Mouse (Mus musculus) bone marrow, adult 2 months (tissue): Measurements from ENCODE around the gene Col20a1. TPM values are rescaled to one million over a fixed set of nuclear protein-coding genes. Genes with fewer than 3 reads are reported as not detected.

ENCODE experiments used
- H3K27ac ChIP-seq: fragments of 200-500 bp; 2 replicates; pipeline ENCODE4 v1.5.1; 2012; ENCODE audit warnings: low read depth, mild to moderate bottlenecking, control low read depth, inconsistent platforms, low read length; ENCODE audit not compliant: control insufficient read depth, poor library complexity, insufficient read depth
- H3K4me1 ChIP-seq: fragments of 200-500 bp; 2 replicates; pipeline ENCODE4 v1.6.1; 2011; ENCODE audit warnings: low read length; ENCODE audit not compliant: control insufficient read depth, insufficient read depth
- H3K4me3 ChIP-seq: fragments of 200-500 bp; replicated peaks from 2 replicates; pipeline ENCODE3; 2011; ENCODE audit warnings: mild to moderate bottlenecking, low read depth, low read length, control low read depth; ENCODE audit not compliant: control insufficient read depth
- CTCF ChIP-seq: fragments of 200-500 bp; IDR thresholded peaks from 2 replicates; pipeline ENCODE4 v1.5.1; 2011; ENCODE audit warnings: low read length, control low read depth; ENCODE audit not compliant: control insufficient read depth, insufficient read depth
- POLR2A ChIP-seq: fragments of 200-500 bp; IDR thresholded peaks from 2 replicates; pipeline ENCODE4 v1.6.1; 2011; ENCODE audit warnings: low read depth, mild to moderate bottlenecking, control low read depth, low read length, borderline replicate concordance; ENCODE audit not compliant: control insufficient read depth
- WGBS: fragments of 180-500 bp; shearing (Covaris S2); methylation state at CpG from one replicate; pipeline ENCODE4 v1.1.7; 2018; 5-methylcytosine and 5-hydroxymethylcytosine counted together
- polyA plus RNA-seq: library from polyadenylated mRNA; stranded (reverse); fragments of >200 nt; gene quantifications from 2 replicates; pipeline ENCODE4 v1.2.4, GENCODE M21; 2011; ENCODE audit warnings: low replicate concordance; ENCODE audit not compliant: missing spikeins, insufficient read depth, insufficient read length

Gene Col20a1
- polyA plus RNA-seq, 1 experiment = 2.6 TPM

- H3K27ac ChIP-seq = no peak overlapping the region
- no peak overlapping the region for H3K4me3 ChIP-seq
- H3K4me1 ChIP-seq = no peaks in the 10 kb centered on the region
- TF ChIP-seq CTCF (no peak), POLR2A (no peak)
- WGBS = 23% methylated on average over 7 of the region's 7 CpGs
Observed at GRCm38 (mm10) chr2:181041941-181042340, 55.6 kb downstream of the Col20a1 start.

GRCm38 (mm10) chr2:181042376-181042775 is 56.0 kb downstream of the Col20a1 start:
- TF ChIP-seq POLR2A (no peak), CTCF (no peak)
- H3K27ac ChIP-seq = no peak overlapping the region
- H3K4me1 ChIP-seq = no peaks in the 10 kb centered on the region
- no peak overlapping the region for H3K4me3 ChIP-seq

GRCm38 (mm10) chr2:181043437-181043836 is 57.1 kb downstream of the Col20a1 start, which contains the start of gene Chrna4:
Gene Chrna4 (minus strand): TSS chr2:181043546.
- Histone ChIP-seq H3K27ac (no peak within 1 kb of the TSS), H3K4me1 (no peaks in the 10 kb centered on the region), H3K4me3 (no peak within 1 kb of the TSS)
- TF ChIP-seq POLR2A (no peak), CTCF (no peak)
- WGBS = 61% methylated on average over 3 of the region's 3 CpGs

- Histone ChIP-seq H3K4me3 (no peak overlapping the region), H3K4me1 (no peaks in the 10 kb centered on the region), H3K27ac (no peak overlapping the region)
- TF ChIP-seq POLR2A (no peak), CTCF (no peak)
- 33% methylated on average over 3 of the region's 3 CpGs for WGBS
Observed at GRCm38 (mm10) chr2:181044001-181044400, 57.7 kb downstream of the Col20a1 start.

GRCm38 (mm10) chr2:181048252-181048945 is 62.1 kb downstream of the Col20a1 start:
- TF ChIP-seq CTCF (no peak), POLR2A (no peak)
- H3K27ac ChIP-seq = no peak overlapping the region
- no peaks in the 10 kb centered on the region for H3K4me1 ChIP-seq
- H3K4me3 ChIP-seq = no peak overlapping the region
- 72% methylated on average over 7 of the region's 7 CpGs for WGBS

GRCm38 (mm10) chr2:181048986-181049385 is 62.7 kb downstream of the Col20a1 start:
- WGBS = 73% methylated on average over 9 of the region's 9 CpGs
- no peak overlapping the region for H3K27ac ChIP-seq
- TF ChIP-seq CTCF (no peak), POLR2A (no peak)
- H3K4me3 ChIP-seq = no peak overlapping the region
- no peaks in the 10 kb centered on the region for H3K4me1 ChIP-seq

GRCm38 (mm10) chr2:181052171-181052570 is 65.8 kb downstream of the Col20a1 start:
- 62% methylated on average over 1 of the region's 1 CpGs for WGBS
- H3K4me3 ChIP-seq = no peak overlapping the region
- TF ChIP-seq POLR2A = no peak
- no peak for TF ChIP-seq CTCF
- no peak overlapping the region for H3K27ac ChIP-seq
- no peaks in the 10 kb centered on the region for H3K4me1 ChIP-seq

- 52% methylated on average over 8 of the region's 8 CpGs for WGBS
- TF ChIP-seq CTCF = no peak
- Histone ChIP-seq H3K27ac (no peak overlapping the region), H3K4me3 (no peak overlapping the region), H3K4me1 (no peaks in the 10 kb centered on the region)
Observed at GRCm38 (mm10) chr2:181057341-181057740, 71.0 kb downstream of the Col20a1 start.

GRCm38 (mm10) chr2:181058193-181058592 is 71.9 kb downstream of the Col20a1 start:
- no peak overlapping the region for H3K27ac ChIP-seq
- no peak for TF ChIP-seq POLR2A
- TF ChIP-seq CTCF = no peak
- H3K4me3 ChIP-seq = no peak overlapping the region
- no peaks in the 10 kb centered on the region for H3K4me1 ChIP-seq
- 18% methylated on average over 3 of the region's 3 CpGs for WGBS
